Mouse (Mus musculus) gastrocnemius, adult 18-20 months (tissue): ENCODE results near the gene Ndufb6. TPM values are rescaled to one million over a fixed set of nuclear protein-coding genes. Genes with fewer than 3 reads are reported as not detected.

ENCODE experiments used
- total RNA-seq, 2 experiments: library from RNA; stranded (reverse); gene quantifications; 2 replicates each; pipeline ENCODE4 v1.2.3; 2021

Gene Ndufb6
- total RNA-seq, 2 experiments from 2014 or later = 251 to 279 TPM

Other genes with a start within 250 kb of the Ndufb6 start
- 10 to 100 TPM; 13.1 to 15.1 TPM for gene Aco1, start 136.3 kb downstream of the Ndufb6 start, total RNA-seq
- gene Ddx58, start 39.6 kb downstream of the Ndufb6 start, total RNA-seq = 1 to 10 TPM; 1.6 to 2.8 TPM
- gene Smim27, start 9.8 kb downstream of the Ndufb6 start, total RNA-seq = 10 to 100 TPM; 45.8 to 47.7 TPM
- gene Topors, start 9.6 kb downstream of the Ndufb6 start, total RNA-seq = 1 to 10 TPM; 7.2 to 7.7 TPM
- not detected for gene Tmem215, start 192.8 kb upstream of the Ndufb6 start, total RNA-seq